Mouse (Mus musculus): ENCODE data around the gene Gsg1.

Gsg1 gene

DNA sequence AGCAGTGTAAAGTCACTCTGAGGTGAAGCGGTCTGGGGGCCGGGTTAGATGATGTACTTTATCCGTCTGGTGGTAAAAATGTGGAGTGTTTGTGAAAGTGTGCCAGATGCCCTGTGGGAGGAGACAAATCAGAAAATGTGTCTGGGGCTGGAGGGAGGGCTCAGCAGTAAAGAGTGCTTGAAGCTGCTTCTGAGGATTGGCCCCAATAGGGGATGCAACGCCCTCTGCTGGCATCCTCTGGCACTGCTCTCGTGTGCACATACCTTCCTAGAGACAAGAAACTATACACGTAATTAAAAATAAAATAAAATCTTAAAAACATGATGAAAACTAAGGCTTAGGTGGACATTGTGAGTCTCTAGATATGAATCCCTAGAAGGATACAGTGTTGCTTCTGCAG, 6.3 kb upstream of the Gsg1 start:
- no peak for DNase-seq (ENCODE audit: low spot score)

- DNase-seq (ENCODE audit: low spot score), result peak; percentile 82
Observed at GRCm38 (mm10) chr6:135252728-135253077, 1.4 kb downstream of the Gsg1 start.

DNA sequence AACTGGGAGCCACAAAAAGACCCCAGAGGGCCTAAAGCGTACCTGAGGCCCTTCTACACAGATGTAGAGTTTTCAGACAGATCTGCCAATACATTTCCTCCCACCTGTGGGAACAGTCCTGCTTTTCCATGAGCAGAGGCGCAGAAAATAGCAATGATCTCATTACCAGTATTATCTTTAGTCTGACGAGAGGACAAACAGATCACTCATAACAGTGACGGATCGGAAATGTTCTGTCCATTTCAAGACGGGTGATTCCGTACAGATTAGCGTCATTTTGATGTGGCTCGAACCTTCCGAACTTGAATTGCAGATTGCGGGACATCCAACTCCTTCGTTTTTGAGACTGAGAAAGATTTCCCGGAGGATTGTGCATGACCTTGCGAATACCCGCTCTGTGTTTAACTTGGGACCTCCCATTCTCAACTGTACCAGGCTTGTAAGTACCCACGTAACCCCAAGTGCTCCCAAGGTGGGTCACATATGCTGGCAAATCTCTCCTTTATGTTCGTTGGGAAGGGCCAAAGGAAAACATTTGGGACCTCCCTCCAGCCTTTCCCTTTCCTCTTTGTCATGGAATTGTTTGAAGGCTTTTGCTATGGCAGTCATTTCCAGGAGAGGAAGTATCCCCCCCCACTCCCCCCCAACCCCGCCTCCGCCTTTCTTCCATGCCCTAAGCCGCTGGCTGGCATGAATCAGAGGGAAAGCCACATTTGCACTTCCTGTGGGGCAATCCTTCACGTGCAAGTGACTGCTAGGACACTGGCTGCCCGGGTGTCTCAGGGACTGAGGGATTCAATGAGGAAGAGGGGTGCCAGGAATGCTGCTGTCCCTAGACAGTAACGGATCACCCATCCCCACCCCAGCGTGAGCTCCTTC, 2.1 kb downstream of the Gsg1 start:
- DNase-seq (ENCODE audit: low spot score), result no peak

GRCm38 (mm10) chr6:135250926-135251699, 3.0 kb downstream of the Gsg1 start:
- no peak for DNase-seq (ENCODE audit: low spot score)

GRCm38 (mm10) chr6:135249846-135250531, 4.2 kb downstream of the Gsg1 start:
- peak; percentile 80 for DNase-seq (ENCODE audit: low spot score)

GRCm38 (mm10) chr6:135247861-135248260, 6.3 kb downstream of the Gsg1 start:
- DNase-seq (ENCODE audit: low spot score), result no peak

DNA sequence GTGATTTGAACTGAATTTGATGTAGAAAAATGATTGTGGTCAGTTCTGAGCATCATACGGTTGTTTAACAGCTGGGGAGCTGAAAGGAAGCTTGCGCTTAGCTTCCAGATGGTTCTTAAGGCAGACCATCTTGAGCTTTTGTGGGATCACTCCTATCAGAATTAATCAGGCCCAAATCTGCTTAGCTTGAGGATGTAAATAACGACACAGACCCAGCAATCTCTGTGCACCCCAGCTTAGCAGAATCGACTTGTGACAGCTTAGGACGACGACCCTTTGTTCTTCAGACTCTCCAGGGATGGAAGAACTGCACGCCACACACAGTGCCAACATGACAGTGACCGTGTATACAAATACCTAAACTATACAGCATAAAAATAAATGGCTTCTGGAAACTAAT, 8.6 kb downstream of the Gsg1 start:
- no peak for DNase-seq (ENCODE audit: low spot score)

GRCm38 (mm10) chr6:135240361-135240760, 13.8 kb downstream of the Gsg1 start:
- no peak for DNase-seq (ENCODE audit: low spot score)

DNA sequence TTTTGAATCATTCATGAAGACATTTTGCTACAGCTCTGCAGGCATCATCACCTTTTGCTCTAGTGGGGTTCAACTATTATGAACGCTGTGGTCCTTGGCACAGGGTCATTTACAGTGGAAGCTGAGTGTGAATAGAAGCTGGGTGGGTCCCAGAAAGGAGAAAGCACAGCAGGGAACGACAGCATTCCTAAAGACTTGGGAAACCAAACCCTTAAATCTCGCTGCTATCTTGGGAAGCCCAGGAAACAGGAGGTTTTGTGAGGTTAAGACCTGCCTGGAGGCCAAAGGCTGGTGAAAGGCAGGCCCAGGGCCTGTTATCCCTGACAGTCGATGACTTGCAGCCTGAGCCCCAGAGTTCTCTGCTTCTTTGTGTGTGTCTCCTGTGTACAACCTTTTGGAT, 15.9 kb downstream of the Gsg1 start:
- no peak for DNase-seq (ENCODE audit: low spot score)

DNA sequence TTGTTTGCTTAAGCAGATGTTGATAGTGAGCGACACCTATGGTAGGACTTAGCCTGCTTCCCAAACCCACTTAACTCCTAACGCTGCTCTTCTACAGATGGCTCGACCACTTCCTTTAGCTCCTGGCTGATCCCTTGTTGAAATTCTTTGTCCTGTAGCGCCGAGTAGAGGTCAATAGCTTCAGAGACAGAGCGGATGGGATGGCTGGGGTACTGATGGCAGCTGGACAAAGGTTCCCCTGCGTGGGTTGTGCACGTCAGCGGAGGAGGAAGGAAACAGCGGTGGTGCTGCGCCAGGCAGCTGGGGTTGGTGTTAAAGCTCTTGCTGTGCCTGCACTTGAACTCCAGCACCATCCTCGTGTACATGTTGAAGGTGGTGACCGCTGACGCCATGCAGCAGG, 16.8 kb downstream of the Gsg1 start:
- no peak for DNase-seq (ENCODE audit: low spot score)

GRCm38 (mm10) chr6:135236576-135236975, 17.6 kb downstream of the Gsg1 start:
- no peak for DNase-seq (ENCODE audit: low spot score)

DNA sequence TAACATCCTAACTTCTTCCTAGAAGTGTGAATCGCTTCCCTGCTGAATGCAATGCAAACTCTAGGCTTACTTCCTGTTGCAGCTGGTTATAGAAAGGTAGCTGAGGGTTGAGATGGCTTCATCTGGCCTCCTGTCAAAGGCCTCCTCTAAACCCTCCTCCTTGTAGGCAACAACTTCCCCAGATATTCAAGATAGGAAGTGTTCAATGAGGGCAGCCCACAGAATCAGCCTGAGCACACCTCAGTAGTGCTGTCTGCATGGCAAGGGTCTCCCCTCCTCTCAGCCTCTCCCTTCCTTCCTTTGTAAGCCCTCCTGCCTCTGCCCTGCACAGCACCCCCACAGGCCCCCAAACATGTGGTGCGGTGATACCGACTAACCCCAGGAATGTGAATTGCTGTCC, 18.4 kb downstream of the Gsg1 start:
- DNase-seq (ENCODE audit: low spot score), result no peak

DNA sequence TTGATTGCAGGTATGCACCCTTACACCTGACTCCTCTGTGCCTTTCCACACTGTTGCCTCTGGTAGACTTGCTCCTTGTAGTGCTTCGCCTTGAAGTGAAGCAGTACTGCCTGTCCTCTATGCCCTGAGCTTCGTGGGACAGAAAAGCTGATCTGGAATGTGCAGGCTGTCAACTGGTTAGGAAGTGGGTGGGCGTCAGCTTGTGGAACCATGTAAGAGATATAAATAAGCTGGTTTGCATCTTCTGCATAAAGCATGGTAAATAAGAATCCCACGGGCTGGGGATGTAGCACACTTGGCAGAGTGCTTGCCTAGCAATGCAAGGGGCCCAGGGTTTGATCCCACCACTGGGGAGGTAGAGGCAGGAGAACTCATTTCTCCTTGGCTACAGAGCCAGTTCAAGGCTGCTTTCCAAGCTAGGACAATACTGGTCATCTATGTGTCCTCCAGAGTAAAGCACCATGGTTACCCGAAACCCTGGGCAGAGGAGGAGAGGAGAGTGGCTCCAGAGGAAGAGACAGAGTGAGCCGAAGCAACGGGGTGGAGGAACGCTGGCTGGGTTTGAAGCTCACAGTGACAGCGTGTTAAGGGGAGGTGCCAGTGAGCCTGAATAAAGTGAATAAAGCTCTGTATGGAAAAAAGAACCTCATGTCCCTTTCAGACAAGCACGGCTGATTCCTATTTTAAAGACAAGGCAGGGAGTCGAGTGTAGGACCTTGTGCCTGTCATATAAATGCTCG, 21.5 kb downstream of the Gsg1 start:
- no peak for DNase-seq (ENCODE audit: low spot score)

GRCm38 (mm10) chr6:135230586-135230985, 23.6 kb downstream of the Gsg1 start:
- DNase-seq (ENCODE audit: low spot score), result no peak

DNA sequence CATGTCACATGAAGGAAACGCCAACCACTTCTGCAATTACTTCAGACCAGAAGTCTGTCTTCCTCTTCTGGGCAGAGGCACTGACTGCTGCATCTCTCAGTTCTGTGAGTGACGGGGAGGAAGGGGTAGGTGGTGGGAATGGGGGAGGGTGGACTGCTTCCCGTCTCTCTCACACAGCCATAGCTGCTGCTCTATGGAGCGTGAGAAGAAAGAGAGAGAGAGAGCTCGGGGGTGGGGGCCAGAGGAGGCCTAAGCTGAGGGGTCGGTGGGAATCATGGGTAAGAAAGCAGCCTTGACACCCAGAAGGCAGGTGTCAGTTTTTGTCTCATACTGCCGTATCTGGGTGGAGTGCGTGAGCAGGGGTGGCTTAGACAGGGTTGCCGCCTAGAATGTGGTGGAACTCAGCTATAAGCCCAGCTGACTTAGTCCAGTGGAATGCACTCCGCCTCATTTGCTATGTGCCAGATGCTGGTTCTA, 25.6 kb downstream of the Gsg1 start:
- no peak for DNase-seq (ENCODE audit: low spot score)

DNA sequence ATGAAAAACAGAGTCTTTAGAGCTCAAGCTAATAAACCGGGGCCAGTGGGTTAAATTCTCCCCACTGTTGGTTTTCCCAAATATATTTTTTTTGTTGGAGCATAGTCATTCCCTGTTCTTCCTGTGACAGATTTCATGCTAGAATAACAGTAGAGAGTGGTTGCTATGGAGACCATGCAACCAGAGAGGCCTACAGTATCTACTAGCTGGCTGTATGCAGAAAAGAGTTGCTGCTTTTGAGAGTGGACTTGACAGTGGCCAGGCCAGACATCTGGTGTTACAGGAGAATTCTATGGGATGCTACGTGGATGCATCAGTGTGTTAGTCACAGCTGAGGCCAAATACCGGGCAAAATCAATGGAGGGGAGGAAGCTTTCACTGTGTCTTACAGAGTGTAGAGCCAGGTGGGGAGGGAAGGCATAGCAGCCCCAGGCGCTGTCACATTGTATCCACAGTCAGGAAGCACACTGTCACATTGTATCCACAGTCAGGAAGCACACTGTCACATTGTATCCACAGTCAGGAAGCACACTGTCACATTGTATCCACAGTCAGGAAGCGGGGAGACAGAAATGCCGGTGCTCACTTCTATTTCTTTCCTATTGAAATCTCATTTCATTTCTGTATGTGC, 30.2 kb downstream of the Gsg1 start:
- no peak for DNase-seq (ENCODE audit: low spot score)

GRCm38 (mm10) chr6:135219916-135220315, 34.2 kb downstream of the Gsg1 start:
- no peak for DNase-seq (ENCODE audit: low spot score)

- no peak for DNase-seq (ENCODE audit: low spot score)
Observed at GRCm38 (mm10) chr6:135218330-135218729, 35.8 kb downstream of the Gsg1 start.

DNA sequence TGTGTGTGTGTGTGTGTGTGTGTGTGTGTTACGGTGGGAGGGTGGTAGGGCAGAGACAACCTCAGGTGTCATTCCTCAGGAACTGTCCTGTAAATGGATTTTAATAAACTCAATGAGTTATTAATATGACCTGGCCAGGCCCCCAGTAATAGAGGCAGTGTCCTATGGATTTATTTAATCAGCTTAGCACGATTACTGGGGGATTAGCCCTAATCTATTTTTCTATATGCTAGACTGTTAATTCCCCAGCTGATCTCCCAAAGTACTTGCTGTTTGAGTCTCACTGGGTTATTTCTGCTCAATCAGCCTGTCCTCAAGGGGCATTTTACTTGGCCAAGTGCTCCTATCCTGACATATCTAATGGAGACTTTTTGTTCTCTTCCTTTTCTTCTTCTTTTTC, 41.5 kb downstream of the Gsg1 start:
- DNase-seq (ENCODE audit: low spot score), result no peak

DNA sequence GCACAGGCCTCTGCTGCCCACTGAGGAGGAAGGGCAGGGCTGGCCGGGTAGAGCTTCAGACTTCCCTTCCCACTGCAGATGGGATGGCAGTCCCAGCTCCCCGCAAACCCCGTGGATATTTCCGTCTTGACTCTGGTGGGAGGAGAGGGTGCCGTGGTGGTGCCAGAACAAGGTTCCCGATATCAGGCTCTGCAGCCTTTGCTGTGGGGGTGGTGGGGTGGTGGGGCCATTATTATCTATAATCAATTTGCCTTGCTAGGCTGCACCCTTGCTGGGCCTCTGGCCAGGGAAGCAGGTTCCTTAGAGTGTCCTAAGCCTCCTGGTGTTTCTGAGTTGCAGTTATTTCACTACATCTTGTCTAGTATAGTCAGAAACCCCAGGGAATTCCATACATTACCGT, 43.0 kb downstream of the Gsg1 start:
- DNase-seq (ENCODE audit: low spot score), result no peak

GRCm38 (mm10) chr6:135206909-135207308, 47.2 kb downstream of the Gsg1 start:
- DNase-seq (ENCODE audit: low spot score), result no peak

DNA sequence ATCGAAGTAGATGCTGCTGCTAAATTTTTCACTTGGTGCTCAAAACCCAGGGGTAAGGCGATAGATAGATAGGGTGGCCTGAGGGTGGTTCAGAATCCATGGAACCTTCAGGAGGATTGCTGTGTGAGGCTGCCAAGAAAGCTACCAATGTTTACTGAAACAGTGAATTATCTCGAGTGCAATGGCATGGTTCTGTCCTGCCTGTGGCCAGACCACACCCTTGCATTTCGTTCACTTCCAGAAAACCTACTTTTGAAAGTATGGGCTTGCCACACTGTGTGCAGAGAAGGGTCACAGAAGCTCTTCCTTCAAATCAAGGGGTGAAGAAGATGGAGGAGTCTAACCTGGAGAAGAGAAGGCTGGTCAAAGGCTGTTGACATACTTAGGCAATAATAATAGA, 48.3 kb downstream of the Gsg1 start:
- DNase-seq (ENCODE audit: low spot score), result no peak

Data from testis, postnatal 10 days (tissue).